Mouse (Mus musculus): Measurements from ENCODE around the gene Il1rapl1. TPM values are rescaled to one million over a fixed set of nuclear protein-coding genes. Genes with fewer than 3 reads are reported as not detected.

Il1rapl1 gene
- polyA plus RNA-seq, 1 experiment from 2014 or later = 0.27 TPM

DNA sequence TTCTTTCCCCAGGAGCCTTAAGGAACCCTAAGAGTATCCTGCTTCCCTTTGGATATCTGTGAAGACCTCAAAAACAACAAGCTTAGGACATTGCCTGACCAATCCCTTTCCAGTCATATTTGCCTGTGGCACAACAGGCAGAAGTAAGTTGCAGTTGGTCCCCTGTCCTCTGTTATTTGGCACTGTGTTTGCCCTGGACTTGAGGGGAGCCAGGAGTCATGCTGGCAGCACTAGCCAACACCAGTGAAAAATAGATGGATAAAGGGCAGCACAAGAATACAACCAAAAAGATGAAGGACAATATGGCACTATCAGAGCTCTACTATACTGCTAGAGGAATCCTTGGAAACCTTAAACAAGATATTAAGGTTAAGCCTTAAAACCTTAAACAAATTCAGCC is 322.4 kb downstream of the Il1rapl1 start:
- H3K9me3 ChIP-seq (ENCODE audit: control insufficient read depth) = no peaks in the 10 kb centered on the region
- no peak overlapping the region for H3K4me2 ChIP-seq (replicated peaks; ENCODE audit: low read depth)
- TF ChIP-seq CTCF (IDR thresholded peaks at IDR 0.05; ENCODE audit: low read depth) = no peak
- H3K36me3 ChIP-seq (ENCODE audit: control insufficient read depth, insufficient read depth) = no peaks in the 10 kb centered on the region
- H3K27ac ChIP-seq (ENCODE audit: low read depth, low read length) = no peak overlapping the region
- H3K27me3 ChIP-seq (replicated peaks; ENCODE audit: control insufficient read depth, insufficient read depth, low read length) = no peaks in the 10 kb centered on the region
- H3K4me3 ChIP-seq (ENCODE audit: low read depth, low read length) = no peak overlapping the region
- no peak overlapping the region for H3K9ac ChIP-seq (ENCODE audit: low read depth, low read length)
- ATAC-seq = no peak
- H3K4me1 ChIP-seq (replicated peaks; ENCODE audit: control insufficient read depth, insufficient read depth, low read length) = no peaks in the 10 kb centered on the region

- 58% methylated on average over 2 of the region's 2 CpGs for WGBS
- no peak overlapping the region for H3K9ac ChIP-seq (ENCODE audit: low read depth, low read length)
- no peak for TF ChIP-seq CTCF (IDR thresholded peaks at IDR 0.05; ENCODE audit: low read depth)
- H3K4me1 ChIP-seq (replicated peaks; ENCODE audit: control insufficient read depth, insufficient read depth, low read length) = no peaks in the 10 kb centered on the region
- H3K4me2 ChIP-seq (replicated peaks; ENCODE audit: low read depth) = no peak overlapping the region
- H3K9me3 ChIP-seq (ENCODE audit: control insufficient read depth) = no peaks in the 10 kb centered on the region
- no peaks in the 10 kb centered on the region for H3K27me3 ChIP-seq (replicated peaks; ENCODE audit: control insufficient read depth, insufficient read depth, low read length)
- H3K36me3 ChIP-seq (ENCODE audit: control insufficient read depth, insufficient read depth) = no peaks in the 10 kb centered on the region
- no peak for ATAC-seq
- no peak overlapping the region for H3K27ac ChIP-seq (ENCODE audit: low read depth, low read length)
- no peak overlapping the region for H3K4me3 ChIP-seq (ENCODE audit: low read depth, low read length)
Observed at GRCm38 (mm10) chrX:87710589-87710988, 404.9 kb downstream of the Il1rapl1 start.

DNA sequence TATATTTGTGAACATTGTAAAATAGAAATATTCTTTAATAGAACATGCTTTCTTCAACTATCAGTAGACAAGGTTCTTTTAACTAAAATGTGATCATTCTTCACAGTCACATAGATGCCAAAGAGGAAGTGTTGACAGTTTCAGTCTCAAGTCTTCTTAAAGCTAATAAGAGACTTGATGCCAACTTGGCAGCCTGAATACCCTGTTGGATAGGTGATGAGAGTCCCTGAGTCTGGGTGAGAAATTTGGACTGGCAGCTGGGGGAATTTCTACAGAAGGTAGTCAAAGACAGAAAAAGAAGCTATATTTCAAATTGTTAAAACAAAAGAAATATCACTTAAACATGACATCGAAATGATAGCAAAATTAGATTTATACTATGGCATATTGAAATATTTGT is 451.6 kb downstream of the Il1rapl1 start:
- WGBS = 85% methylated on average over 1 of the region's 1 CpGs

GRCm38 (mm10) chrX:87655644-87656043 is 459.8 kb downstream of the Il1rapl1 start:
- WGBS = 36% methylated on average over 2 of the region's 2 CpGs

More for the DNA sequence above, 451.6 kb downstream of the Il1rapl1 start:
- no peak overlapping the region for H3K4me3 ChIP-seq (ENCODE audit: low read depth, low read length)
- ATAC-seq = no peak
- no peak overlapping the region for H3K27ac ChIP-seq (ENCODE audit: low read depth, low read length)
- no peaks in the 10 kb centered on the region for H3K9me3 ChIP-seq (ENCODE audit: control insufficient read depth)
- no peaks in the 10 kb centered on the region for H3K36me3 ChIP-seq (ENCODE audit: control insufficient read depth, insufficient read depth)
- H3K4me2 ChIP-seq (replicated peaks; ENCODE audit: low read depth) = no peak overlapping the region
- no peak for TF ChIP-seq CTCF (IDR thresholded peaks at IDR 0.05; ENCODE audit: low read depth)
- no peak overlapping the region for H3K9ac ChIP-seq (ENCODE audit: low read depth, low read length)
- no peaks in the 10 kb centered on the region for H3K4me1 ChIP-seq (replicated peaks; ENCODE audit: control insufficient read depth, insufficient read depth, low read length)
- no peaks in the 10 kb centered on the region for H3K27me3 ChIP-seq (replicated peaks; ENCODE audit: control insufficient read depth, insufficient read depth, low read length)

DNA sequence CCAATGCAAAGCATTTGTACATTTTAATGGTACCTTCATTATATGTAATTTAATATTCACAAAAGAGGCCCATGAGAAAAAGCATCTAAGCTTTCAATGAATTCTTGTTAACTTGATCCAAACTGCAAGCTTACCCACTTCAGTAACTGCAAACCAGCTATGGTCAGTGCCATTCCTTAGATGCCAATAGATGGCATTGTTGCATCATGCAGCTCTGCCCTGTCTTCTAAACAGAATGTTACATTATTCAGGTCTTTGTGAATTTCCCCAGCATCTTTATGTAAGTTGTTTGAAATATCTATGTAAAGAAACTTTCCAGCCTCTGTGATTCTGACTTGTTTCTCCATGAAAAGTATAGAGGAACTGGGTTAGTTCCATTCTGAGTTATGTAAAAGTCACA is 514.5 kb downstream of the Il1rapl1 start:
- no peak overlapping the region for H3K4me3 ChIP-seq (ENCODE audit: low read depth, low read length)
- H3K9ac ChIP-seq (ENCODE audit: low read depth, low read length) = no peak overlapping the region
- no peaks in the 10 kb centered on the region for H3K4me1 ChIP-seq (replicated peaks; ENCODE audit: control insufficient read depth, insufficient read depth, low read length)
- no peak overlapping the region for H3K27ac ChIP-seq (ENCODE audit: low read depth, low read length)
- H3K36me3 ChIP-seq (ENCODE audit: control insufficient read depth, insufficient read depth) = no peaks in the 10 kb centered on the region
- no peaks in the 10 kb centered on the region for H3K9me3 ChIP-seq (ENCODE audit: control insufficient read depth)
- no peaks in the 10 kb centered on the region for H3K27me3 ChIP-seq (replicated peaks; ENCODE audit: control insufficient read depth, insufficient read depth, low read length)
- H3K4me2 ChIP-seq (replicated peaks; ENCODE audit: low read depth) = no peak overlapping the region
- peak; percentile 44 for TF ChIP-seq CTCF (IDR thresholded peaks at IDR 0.05; ENCODE audit: low read depth)
- no peak for ATAC-seq

More at GRCm38 (mm10) chrX:87655644-87656043, 459.8 kb downstream of the Il1rapl1 start:
- H3K9ac ChIP-seq (ENCODE audit: low read depth, low read length) = no peak overlapping the region
- H3K36me3 ChIP-seq (ENCODE audit: control insufficient read depth, insufficient read depth) = no peaks in the 10 kb centered on the region
- TF ChIP-seq CTCF (IDR thresholded peaks at IDR 0.05; ENCODE audit: low read depth) = peak; percentile 45
- H3K27me3 ChIP-seq (replicated peaks; ENCODE audit: control insufficient read depth, insufficient read depth, low read length) = no peaks in the 10 kb centered on the region
- no peak for ATAC-seq
- H3K4me3 ChIP-seq (ENCODE audit: low read depth, low read length) = no peak overlapping the region
- H3K4me2 ChIP-seq (replicated peaks; ENCODE audit: low read depth) = no peak overlapping the region
- H3K4me1 ChIP-seq (replicated peaks; ENCODE audit: control insufficient read depth, insufficient read depth, low read length) = no peaks in the 10 kb centered on the region
- no peak overlapping the region for H3K27ac ChIP-seq (ENCODE audit: low read depth, low read length)
- H3K9me3 ChIP-seq (ENCODE audit: control insufficient read depth) = no peaks in the 10 kb centered on the region

DNA sequence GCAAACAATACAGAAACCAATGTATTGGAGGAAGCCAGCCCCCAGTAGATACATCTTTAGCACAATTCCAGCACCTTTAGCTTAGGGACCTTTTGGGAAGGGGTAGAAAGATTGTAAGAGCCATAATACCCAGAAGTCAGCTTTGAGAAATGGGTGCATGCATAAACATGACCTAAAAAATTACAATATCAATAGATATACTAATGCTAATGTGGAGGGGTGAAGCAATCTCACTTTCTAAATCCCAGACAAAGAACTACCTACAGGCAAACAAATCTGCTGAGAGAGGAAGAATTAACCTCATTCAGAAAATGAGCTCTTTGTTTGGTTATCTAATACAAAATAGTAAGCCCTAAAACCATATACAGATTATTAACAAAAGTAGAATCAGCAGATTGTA is 607.4 kb downstream of the Il1rapl1 start:
- H3K27ac ChIP-seq (ENCODE audit: low read depth, low read length) = no peak overlapping the region

DNA sequence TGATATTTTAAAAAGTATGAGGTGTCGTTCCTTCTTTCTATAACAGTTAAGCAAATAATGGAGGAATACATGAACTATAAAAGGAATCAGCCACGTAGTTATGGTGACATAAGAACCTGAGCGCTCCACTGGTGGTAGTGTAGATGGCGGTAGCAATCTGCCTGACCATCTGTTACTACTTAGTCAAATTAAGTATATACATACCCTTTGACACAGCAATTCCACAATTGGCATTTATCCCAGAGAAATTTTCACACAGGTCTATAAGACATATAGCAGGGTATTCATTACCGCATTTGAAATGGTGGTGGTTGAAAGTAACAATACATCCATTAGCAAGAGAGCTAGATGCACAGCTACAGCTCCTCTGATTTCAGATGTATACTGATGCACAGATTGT is 612.8 kb downstream of the Il1rapl1 start:
- H3K27me3 ChIP-seq (replicated peaks; ENCODE audit: control insufficient read depth, insufficient read depth, low read length) = no peaks in the 10 kb centered on the region
- TF ChIP-seq CTCF (IDR thresholded peaks at IDR 0.05; ENCODE audit: low read depth) = no peak
- H3K4me3 ChIP-seq (ENCODE audit: low read depth, low read length) = no peak overlapping the region
- H3K4me2 ChIP-seq (replicated peaks; ENCODE audit: low read depth) = no peak overlapping the region
- no peaks in the 10 kb centered on the region for H3K9me3 ChIP-seq (ENCODE audit: control insufficient read depth)
- 76% methylated on average over 5 of the region's 5 CpGs for WGBS
- no peak overlapping the region for H3K27ac ChIP-seq (ENCODE audit: low read depth, low read length)
- H3K4me1 ChIP-seq (replicated peaks; ENCODE audit: control insufficient read depth, insufficient read depth, low read length) = no peaks in the 10 kb centered on the region
- H3K9ac ChIP-seq (ENCODE audit: low read depth, low read length) = no peak overlapping the region
- ATAC-seq = no peak
- H3K36me3 ChIP-seq (ENCODE audit: control insufficient read depth, insufficient read depth) = no peaks in the 10 kb centered on the region

More for the DNA sequence above, 607.4 kb downstream of the Il1rapl1 start:
- H3K4me3 ChIP-seq (ENCODE audit: low read depth, low read length) = no peak overlapping the region
- no peak for TF ChIP-seq CTCF (IDR thresholded peaks at IDR 0.05; ENCODE audit: low read depth)
- H3K4me1 ChIP-seq (replicated peaks; ENCODE audit: control insufficient read depth, insufficient read depth, low read length) = no peaks in the 10 kb centered on the region
- H3K27me3 ChIP-seq (replicated peaks; ENCODE audit: control insufficient read depth, insufficient read depth, low read length) = no peaks in the 10 kb centered on the region
- H3K4me2 ChIP-seq (replicated peaks; ENCODE audit: low read depth) = no peak overlapping the region
- no peak for ATAC-seq
- no peaks in the 10 kb centered on the region for H3K36me3 ChIP-seq (ENCODE audit: control insufficient read depth, insufficient read depth)
- no peak overlapping the region for H3K9ac ChIP-seq (ENCODE audit: low read depth, low read length)
- H3K9me3 ChIP-seq (ENCODE audit: control insufficient read depth) = no peaks in the 10 kb centered on the region
